Mouse (Mus musculus): Measurements from ENCODE around the gene Fam104a.
"Not testable (repeated sequence)": the region's sequence is repeated elsewhere in the genome, so short reads cannot be mapped to it uniquely, and the experiment has no call there.

The Fam104a gene

DNA sequence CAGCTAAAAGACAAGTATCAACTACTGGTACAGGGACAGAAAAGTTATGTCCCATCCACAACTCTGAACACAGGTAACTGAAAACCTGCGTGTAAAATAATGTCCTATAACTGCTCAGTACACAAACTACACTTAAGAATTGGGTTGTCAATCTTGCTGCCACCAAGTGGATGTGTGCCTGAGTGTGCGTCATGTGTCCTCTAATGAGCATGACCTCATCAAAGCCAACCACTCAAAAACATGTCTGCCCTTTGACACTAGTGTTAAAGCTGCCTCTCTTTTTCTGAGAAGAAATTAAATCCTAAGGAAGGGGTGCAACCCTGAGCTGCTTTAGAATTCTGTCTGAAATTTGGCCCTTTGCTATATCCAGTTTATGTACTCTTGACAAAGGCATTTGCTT lies 19.7 kb downstream of the Fam104a start:
- DNase-seq (ENCODE audit: low spot score), result no peak

DNA sequence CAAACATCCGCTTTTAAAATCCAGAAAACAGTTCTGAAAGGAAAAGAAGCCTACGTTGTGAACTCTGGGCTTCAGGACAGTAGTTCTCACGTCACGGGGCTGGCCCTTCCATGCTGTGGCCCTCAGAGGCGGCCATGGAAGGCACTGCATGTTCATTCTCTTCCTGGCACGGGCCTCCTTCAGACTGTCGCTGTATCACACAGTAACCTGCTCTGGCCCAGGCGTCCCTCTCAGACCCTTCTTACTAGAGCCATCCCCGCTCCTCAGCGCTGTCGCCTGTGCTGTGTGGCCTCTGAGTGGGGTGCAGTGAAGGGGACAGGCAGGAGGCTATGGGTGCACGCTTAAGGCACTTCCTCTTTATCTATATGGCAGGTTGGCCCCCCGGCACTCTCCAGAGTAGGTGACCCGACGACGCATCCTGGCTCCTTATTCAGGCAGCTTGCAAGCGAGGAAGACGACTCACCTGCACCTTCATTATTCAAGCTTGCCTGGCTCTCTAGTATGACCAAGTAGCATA lies 22.1 kb downstream of the Fam104a start:
- no peak for DNase-seq (ENCODE audit: low spot score)

DNA sequence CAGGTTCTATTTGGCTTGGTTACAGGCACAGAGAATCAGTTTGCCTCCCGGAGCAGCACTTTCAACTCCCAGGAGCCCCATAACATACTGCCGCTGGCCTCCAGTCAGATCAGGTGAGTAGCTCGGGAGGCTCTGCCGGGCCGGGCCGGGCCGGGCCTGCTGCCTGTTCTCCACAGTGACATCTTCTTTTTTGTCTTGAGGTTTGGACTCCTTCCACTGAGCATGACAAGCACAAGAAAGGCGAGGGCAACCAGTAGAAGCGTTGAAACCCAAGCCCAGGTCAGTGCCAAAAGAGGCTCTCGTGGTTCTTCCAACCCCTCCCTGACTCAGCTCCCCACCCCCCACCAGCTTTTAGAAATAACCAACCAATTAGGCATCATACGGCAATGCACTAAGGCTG lies 23.0 kb downstream of the Fam104a start:
- DNase-seq (ENCODE audit: low spot score), result no peak

DNA sequence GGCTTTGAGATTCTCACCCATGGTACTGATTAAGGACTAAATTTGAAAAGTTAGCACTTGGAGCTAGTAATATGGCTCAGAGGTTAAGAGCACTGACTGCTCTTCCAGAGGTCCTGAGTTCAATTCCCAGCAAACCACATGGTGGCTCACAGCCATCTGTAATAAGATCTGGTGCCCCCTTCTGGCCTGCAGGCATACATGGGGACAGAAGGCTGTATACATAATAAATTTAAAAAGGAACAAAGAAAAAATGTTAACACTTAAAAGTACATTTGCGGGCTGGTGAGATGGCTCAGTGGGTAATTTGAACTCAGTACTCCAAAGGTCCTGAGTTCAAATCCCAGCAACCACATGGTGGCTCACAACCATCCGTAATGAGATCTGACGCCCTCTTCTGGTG lies 23.7 kb downstream of the Fam104a start:
- DNase-seq (ENCODE audit: low spot score), result not testable (repeated sequence)

DNA sequence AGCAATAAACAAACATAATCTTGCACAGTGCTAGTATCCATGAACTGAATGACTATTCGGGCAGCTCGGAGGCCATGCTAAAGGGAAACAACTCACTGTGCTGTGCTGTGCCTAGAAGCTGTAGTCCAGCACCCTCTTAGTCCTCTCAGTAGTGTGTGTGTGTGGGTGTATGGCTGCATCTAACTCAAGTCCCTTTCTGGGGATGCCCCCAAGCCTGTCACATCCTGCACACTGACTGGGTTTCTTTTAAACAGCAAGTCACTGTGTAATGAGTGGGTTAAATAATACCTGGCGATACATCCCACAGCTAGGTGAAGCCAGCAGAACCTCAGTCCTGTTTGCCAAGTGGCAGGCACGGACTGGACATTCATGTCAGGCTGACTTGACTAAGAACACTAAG lies 25.2 kb downstream of the Fam104a start:
- DNase-seq (ENCODE audit: low spot score), result no peak

DNA sequence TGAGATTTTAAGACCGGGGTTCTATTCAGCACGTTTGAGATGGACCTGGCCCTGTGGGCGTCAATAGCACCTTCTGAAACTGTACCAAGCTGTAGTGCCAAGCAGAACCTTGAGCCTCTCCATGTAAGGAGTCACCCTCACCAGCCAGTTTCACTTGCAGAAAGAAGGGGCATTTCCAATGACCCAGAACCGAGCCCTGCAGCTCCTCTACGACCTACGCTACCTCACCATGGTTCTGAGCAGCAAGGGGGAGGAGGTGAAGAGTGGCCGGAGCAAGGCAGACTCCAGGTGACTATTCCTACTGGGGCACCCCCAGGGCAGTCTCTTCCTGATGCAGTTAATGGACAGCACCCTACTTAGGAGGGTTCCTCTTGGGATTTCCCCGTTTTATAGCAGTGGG lies 25.6 kb downstream of the Fam104a start:
- DNase-seq (ENCODE audit: low spot score), result no peak

DNA sequence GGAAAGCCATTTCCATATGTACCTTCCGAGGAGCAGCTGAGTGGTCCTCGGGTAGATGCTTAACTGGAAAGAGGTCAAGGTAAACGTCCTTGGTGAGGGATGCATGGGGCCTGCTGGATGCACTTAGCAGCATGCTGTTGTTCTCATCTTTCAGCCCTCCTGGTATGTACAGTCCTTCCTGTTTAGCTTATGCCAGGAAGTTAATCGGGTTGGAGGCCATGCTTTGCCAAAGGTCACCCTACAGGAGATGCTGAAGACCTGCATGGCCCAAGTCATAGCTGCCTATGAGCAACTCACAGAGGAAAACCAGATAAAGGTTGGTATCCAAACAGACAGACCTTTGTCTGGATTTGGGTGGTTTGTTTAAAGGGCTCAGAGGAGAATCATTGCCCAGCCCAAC lies 26.7 kb downstream of the Fam104a start:
- no peak for DNase-seq (ENCODE audit: low spot score)

DNA sequence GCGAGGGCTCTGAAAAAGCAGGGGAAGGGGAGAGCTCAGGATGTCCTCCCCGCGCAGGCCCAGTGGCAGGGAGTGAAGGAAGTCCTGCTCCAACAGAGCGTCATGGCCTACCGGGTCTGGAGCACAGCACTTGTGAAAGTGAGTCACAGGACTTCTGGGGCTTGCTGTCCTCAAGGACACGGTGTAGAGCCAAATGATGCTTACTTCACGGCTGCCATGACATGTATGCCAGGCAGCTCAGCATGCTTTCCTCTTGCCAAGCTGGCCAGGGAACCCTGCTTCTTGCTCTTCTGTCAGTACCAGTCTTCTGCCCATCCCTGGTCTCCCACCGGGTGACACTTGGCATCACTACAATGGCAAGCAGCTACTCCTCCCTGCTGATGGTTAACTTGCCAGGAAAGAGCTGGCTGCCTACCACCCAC lies 27.4 kb downstream of the Fam104a start:
- DNase-seq (ENCODE audit: low spot score), result no peak

DNA sequence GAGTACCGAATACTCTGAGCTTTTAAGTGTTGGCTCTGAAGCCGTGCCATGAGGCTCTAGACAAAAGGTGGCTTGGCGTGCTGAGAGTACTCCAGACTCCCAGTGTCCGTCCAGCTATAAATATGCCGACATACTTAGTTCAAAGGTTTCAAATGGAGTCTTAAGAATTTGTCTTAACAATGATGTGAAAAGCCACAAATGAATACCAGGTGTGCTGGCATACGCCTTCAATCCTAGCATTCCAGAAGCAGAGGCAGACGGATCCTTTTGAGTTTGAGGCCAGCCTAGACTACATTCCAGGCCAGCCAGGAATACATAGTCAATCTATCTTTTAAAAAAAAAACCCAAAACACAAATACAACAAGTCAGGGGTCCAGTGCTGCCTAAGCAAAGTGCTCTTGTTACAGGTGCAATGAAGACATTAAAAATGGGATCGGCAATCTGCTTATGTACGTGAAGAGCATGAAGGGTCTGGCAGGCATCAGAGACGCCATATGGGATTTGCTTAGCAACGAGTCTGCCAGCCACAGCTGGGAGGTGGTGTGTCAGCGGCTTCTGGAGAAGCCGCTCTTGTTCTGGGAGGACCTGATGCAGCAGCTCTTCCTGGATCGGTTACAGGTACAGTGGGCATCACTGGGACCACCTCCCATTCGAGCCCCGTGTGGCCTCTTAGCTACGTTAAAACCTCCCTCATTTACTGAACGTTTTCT lies 29.2 kb downstream of the Fam104a start:
- no peak for DNase-seq (ENCODE audit: low spot score)

DNA sequence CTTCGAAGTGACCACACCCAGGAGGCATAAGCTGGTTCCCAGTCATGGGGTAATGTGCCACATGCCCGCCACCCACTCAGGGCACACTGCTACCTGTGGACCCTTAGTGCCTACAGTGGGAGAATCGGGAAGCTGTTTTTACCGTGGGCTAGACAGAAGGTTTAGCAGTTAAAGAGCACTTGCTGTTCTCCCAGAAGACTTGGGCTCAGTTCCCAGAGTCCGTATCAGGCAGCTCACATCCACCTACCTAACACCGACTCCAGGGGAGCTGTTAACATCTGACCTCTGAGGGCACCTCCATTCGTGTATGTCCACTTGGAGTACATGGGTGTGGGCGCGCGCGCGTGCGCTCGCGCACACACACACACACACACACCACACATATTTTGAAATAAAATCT lies 29.9 kb downstream of the Fam104a start:
- no peak for DNase-seq (ENCODE audit: low spot score)

DNA sequence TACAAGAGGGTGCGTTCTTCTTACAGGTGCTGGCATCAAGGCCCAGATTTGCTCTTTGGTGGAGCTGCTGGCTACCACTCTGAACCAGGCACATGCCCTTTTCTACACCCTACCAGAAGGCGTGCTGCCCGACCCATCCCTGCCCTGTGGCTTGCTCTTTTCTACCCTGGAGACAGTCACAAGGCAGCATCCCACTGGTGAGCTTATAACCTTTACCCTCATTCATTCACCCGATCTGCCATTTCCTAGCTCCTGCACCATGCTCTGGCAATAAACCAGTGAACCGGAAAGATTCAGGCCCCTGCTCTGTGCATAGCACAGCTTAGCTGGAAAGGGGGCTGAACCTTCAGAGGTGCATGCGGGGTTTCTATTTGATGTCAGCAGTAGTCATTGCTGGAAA lies 31.4 kb downstream of the Fam104a start:
- DNase-seq (ENCODE audit: low spot score), result no peak

DNA sequence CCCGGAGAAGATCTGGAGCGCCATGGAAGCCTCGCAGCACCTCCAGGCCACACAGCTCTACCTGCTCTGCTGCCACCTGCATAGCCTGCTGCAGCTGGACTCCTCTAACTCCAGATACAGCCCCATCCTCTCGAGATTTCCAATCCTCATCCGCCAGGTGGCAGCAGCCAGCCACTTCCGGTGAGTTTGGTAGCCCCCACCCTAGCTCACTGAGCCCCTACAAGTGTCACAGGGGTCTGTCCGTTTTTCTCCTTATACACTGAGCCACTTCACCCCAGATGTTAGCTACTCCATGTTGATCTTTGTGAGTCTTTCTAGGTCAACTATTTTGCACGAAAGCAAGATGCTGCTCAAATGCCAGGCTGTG lies 32.1 kb downstream of the Fam104a start:
- DNase-seq (ENCODE audit: low spot score), result no peak

DNA sequence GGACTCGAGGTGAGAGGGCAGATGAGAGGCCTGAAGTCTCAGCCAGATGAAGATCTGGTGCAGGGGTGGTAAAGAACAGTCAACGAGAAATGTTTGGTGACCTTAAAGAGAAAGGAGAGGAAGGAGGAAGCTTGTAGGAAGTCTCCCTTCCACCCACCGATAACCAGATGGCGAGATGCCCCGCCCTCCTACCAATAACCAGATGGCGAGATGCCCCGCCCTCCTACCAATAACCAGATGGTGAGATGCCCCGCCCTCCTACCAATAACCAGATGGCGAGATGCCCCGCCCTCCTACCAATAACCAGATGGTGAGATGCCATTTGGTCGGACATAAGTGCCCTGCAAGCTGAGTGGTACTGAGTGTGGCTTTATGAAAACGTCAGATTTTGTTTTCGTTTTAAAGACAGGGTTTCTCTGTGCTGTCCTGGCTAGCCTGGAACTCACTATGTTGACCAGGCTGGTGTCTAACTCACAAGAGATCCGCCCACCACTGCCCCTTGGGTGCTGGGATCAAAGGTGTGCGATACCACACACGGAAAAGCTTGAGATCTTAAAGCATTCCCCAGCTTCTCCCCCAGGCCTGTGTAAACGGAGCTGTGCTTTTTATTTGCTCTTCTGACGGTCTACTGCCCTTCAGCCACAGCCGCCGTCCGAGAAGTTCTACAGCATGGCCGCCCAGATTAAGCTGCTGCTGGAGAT lies 32.6 kb downstream of the Fam104a start:
- no peak for DNase-seq (ENCODE audit: low spot score)

DNA sequence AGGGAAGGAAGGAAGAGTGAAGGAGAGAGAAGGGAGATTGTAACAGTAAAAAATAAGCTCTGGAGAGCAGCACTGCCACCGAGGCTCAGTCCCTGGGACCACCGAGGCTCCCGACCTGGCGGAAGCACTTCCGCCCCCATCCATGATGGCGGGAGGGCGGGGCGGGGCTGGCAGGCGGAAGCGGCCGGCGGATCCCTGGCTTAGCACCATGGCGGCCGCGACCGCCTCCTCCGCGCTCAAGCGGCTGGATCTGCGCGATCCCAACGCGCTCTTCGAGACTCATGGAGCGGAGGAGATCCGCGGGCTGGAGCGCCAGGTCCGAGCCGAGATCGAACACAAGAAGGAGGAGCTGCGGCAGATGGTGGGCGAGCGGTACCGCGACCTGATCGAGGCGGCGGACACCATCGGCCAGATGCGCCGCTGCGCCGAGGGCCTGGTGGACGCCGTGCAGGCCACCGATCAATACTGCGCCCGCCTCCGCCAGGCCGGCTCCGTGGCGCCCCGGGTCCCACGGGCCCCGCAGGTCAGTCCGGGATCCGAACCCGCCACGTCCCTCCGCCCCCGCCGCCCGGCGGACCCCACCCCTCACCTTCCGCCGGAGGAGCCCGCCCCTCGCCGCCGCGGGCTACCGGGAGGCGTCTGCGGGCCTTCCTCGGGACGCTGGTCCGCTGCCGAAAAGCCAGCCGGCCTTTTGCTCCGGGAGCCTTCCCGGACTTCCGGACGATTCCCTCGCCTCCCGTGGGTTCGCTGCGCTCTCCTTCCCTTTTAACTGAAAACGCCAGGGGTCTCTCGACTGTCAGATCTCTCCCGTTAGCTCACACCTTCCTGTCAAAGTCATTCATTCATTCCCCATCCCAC lies 34.4 kb downstream of the Fam104a start, which contains the start of gene Slc39a11:
Gene Slc39a11, minus strand, starts transcription at position 727 of the 858 bp plus-strand sequence.
- no peak for DNase-seq (ENCODE audit: low spot score)

DNA sequence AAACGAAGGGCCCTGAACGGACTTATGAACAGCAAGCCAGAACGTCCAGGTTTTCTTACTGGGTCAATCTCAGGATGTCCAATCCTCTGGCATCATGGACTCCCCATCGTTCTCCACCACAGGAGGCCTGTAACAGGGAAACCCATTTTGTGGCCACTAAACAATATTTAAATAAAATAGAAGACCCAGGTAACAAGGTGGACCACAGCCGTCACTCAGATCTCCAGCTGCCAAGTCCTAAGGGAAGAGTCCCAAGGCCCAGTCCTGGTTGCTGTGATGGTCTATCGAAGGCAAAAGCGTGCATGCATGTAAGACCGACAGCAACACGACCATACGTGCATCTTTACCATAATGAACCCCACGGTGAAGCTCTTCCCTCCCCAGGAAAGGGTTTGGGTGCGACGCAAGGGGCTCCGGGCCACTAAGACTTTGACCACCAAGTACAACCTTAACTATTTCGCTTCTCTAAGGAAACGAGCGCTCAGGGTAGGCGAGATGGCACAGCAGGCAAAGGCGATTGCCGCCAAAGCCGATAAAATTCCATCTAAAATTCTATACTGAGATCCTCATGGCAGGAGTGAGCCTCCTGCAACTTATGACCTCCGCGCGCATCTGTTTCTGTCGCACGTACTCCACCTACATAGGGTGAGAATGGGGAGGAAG lies 35.1 kb downstream of the Fam104a start, which contains the start of gene Cog1:
Gene Cog1, plus strand, starts transcription at position 480 of the 663 bp plus-strand sequence.
- DNase-seq (ENCODE audit: low spot score), result no peak

DNA sequence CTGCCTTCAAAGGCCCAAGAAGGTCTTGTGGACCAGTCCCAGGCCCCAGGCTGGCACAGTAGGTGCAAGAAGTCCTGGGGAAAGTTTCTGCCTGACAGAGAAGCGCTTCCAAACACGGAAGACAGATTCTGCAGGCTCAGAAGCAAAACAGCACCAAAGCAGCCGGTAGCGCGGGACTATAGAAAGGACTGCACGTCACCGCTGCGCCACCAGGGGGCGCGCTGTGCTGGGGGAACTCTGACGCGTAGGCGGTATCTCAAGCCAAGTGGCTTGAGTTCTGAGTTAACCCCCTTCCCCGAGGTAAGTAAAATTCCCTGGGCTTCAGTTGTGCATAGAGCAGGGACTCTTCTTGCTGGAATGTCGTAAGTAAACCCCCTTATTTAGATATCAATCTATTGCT lies 35.8 kb downstream of the Fam104a start:
- peak; percentile 56 for DNase-seq (ENCODE audit: low spot score)

DNA sequence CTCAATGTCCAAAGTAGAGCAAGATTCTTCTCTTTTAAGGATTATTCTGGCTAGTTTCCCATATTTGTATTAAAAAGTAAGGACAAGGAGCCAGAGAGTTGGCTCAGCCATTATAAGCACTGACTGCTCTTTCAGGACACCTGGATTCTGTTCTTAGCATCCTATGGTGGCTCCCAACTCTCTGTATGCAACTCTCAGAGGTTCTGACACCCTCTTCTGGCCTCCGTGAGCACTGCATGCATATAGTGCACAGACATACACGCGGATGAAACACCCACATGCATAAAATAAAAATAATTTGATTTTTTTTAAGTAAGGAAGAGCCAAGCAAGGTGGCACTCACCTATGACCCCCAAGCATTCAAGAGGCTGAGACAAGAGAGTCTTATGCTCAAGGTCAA lies 38.8 kb downstream of the Fam104a start:
- no peak for DNase-seq (ENCODE audit: low spot score)

DNA sequence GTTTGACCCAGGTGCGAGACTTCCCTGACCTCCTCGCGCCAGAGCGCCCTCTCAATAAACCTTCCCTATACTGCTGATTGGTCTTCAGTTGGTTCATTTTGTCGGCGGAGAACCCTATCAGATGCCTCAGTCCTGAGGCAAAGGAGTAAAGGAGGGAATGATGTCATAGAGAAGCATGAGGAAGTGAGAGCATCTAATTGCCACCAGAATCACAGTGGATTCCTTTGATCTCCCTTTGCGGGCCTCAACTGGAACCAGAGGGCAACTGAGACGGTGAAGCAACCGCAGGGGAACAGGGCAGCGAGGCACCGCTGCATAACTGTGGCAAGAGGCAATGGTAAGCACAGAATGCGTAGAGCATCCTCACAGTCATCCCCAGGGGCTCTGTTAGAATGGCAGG lies 45.3 kb downstream of the Fam104a start:
- DNase-seq (ENCODE audit: low spot score), result no peak

DNA sequence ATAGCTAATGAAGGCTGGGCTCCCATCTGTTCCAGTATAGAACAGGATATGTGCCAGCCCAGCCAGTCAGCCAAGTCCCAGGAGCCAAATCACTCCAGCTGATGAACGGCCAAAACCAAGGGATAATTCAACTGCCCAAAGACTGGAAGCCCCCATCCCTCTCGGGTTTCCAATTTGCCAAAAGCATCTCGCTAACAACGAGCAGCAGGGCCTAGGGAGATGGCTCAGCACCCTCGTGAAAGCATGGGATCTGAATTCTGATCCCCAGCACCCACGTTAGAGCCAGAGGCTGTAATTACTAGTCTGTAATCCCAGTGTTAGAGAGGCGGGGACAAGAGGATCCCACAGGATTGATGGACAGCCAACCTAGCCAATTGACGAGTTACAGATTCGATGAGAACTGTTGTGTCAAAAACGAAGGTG lies 49.2 kb downstream of the Fam104a start:
- DNase-seq (ENCODE audit: low spot score), result no peak

DNA sequence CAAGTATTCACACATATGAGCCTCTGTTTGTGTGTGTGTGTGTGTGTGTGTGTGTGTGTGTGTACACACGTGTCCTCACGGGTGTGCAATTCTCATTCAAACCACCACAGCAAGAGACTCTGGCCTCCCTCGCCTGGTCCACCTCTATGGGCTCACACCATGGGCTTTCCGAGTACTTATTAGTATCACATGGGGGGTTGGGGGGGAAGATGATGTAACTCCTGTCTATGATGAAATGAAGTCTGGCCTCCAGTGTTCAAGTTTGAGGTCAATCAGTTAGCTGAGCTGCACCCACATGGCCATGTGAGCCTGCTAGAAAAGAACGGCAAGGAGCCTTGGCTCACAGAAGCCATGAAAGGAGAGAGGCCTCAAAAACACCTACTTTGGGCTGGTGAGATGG lies 50.6 kb downstream of the Fam104a start:
- DNase-seq (ENCODE audit: low spot score), result no peak

DNA sequence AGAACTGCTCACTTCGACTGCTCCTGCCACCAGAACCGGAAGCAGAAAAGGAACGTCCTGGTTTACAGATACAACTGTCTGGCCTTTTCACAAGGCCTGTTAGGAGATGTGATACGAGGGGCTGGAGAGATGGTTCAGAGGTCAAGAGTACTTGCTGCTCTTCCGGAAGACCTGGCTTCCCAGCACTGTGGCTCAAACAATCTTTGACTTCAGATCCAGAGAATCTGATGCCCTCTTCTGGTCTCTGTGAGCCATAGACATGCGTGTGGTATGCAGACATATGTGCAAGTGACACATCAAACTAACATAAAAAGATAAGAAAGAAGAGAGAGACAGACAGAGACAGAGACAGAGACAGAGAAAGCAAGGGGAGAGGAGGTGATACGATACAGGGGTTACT lies 51.7 kb downstream of the Fam104a start:
- DNase-seq (ENCODE audit: low spot score), result no peak

DNA sequence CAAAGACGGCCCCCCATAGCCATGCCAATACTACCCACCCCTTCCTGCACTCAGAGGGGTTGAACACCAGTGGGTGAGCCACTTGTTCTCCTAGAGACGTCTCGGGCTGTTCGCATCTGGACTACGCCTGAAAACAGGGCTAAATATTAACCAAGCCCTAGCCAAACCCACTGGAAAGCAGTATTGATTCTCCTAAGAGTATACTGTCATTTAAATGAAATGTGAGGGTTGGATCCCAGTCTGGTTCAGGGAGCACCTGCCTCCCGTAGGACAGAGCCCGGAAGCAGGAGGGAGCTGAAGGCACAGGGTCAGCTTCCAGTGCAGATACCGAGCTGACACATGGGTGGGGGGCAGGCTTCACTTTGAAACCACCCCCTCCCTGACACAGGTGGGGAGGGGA lies 52.1 kb downstream of the Fam104a start:
- no peak for DNase-seq (ENCODE audit: low spot score)
